Comparison of ENCODE assay signal across 9 mouse cellular contexts in the genomic region with DNA sequence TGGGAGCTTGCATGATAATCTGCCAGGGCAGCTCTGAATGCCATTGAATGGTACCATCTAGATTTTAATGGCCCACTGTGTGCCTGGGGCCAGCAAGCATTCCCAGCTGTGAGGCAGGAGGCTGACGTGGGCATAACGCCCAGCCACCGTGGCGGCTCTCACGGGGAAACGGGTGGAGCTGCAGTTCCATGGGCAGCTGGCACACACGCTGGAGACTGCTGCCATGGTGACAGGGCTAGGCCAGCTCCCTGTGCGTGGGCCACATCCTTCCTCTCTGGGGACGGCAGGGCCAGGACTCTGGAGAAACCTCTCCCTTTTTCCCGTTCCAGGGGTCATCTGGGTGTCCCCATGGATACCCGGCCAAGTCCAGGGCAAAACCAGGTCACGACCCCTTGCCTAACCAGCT. TPM values are rescaled to one million over a fixed set of nuclear protein-coding genes. Genes with fewer than 3 reads are reported as not detected.
DNase-seq lines count a peak whose midpoint lies in the region; ATAC-seq and TF ChIP-seq lines count a peak whose summit lies in the region.
"Had no signal": no experiment of that assay in that cellular context is flagged by ENCODE, and none has a peak within 500 bp of the region (broad histone marks: within the 10 kb centered on the region; RNA-seq: fewer than 3 reads in every experiment).

No protein-coding gene starts in this region.

- no peaks in the 10 kb centered on the region for H3K27me3 ChIP-seq in liver, adult 2 months (ENCODE audit: control insufficient read depth, insufficient read depth, low read length)
- 0 out of 2 replicates have a peak, but pooled peaks cover 3% of the 10 kb centered on the region for H3K27me3 ChIP-seq in liver, embryonic 12.5 days (replicated peaks)
- H3K27me3 ChIP-seq in forebrain, embryonic 12.5 days, result no peaks in the 10 kb centered on the region
- H3K27me3 ChIP-seq in hindbrain, embryonic 10.5 days (ENCODE audit: insufficient read depth, poor library complexity, severe bottlenecking), result no peaks in the 10 kb centered on the region
- no peaks in the 10 kb centered on the region for H3K27me3 ChIP-seq in midbrain, embryonic 16.5 days (ENCODE audit: control insufficient read depth, insufficient read depth, low read depth, low read length)

- H3K4me3 ChIP-seq in liver, adult 2 months (ENCODE audit: insufficient read depth, low read depth, low read length), result no peak overlapping the region
- H3K4me3 ChIP-seq in liver, embryonic 12.5 days, result no peak overlapping the region
- no peak overlapping the region for H3K4me3 ChIP-seq in forebrain, embryonic 12.5 days (replicated peaks)
- no peak overlapping the region for H3K4me3 ChIP-seq in hindbrain, embryonic 10.5 days
- no peak overlapping the region for H3K4me3 ChIP-seq in midbrain, embryonic 16.5 days (ENCODE audit: low read depth, low read length)

- H3K4me1 ChIP-seq in liver, adult 2 months (ENCODE audit: control insufficient read depth, insufficient read depth, low read length), result peaks cover 11% of the 10 kb centered on the region
- peaks cover 7% of the 10 kb centered on the region; the same call in 1 of the 2 replicates for H3K4me1 ChIP-seq in liver, embryonic 12.5 days
- peaks cover 27% of the 10 kb centered on the region for H3K4me1 ChIP-seq in forebrain, embryonic 12.5 days
- peaks cover 55% of the 10 kb centered on the region for H3K4me1 ChIP-seq in hindbrain, embryonic 10.5 days (replicated peaks)
- peaks cover 6% of the 10 kb centered on the region; the same call in 1 of the 2 replicates for H3K4me1 ChIP-seq in midbrain, embryonic 16.5 days (ENCODE audit: control insufficient read depth, insufficient read depth, low read length)

- DNase-seq in liver, adult 2 months (ENCODE audit: extremely low read depth, low read depth, low spot score), result peak; percentile 92
- DNase-seq in hindbrain, embryonic 10.5 days (ENCODE audit: low spot score), result peak; percentile 36
- peak; percentile 61 to 71 for DNase-seq in layer of hippocampus, postnatal 25 days (ENCODE audit: extremely low spot score in 1 of 2, low spot score in 1 of 2)
- DNase-seq in urinary bladder, postnatal 14 days (ENCODE audit: low spot score), result no peak
- no peak for DNase-seq in urinary bladder, postnatal 10 days (ENCODE audit: low spot score)

- no peak overlapping the region for H3K27ac ChIP-seq in liver, adult 2 months (replicated peaks; ENCODE audit: insufficient read depth, low read depth, low read length)
- H3K27ac ChIP-seq in liver, embryonic 12.5 days, result no peak overlapping the region
- H3K27ac ChIP-seq in forebrain, embryonic 12.5 days, result peak overlapping the region; percentile 42
- H3K27ac ChIP-seq in hindbrain, embryonic 10.5 days, result no peak overlapping the region
- H3K27ac ChIP-seq in midbrain, embryonic 16.5 days (ENCODE audit: low read length), result peak overlapping the region; percentile 58
- H3K27ac ChIP-seq: macrophage had no signal

- H3K9ac ChIP-seq in liver, adult 2 months (ENCODE audit: low read depth, low read length), result no peak overlapping the region
- no peak overlapping the region for H3K9ac ChIP-seq in liver, embryonic 12.5 days
- no peak overlapping the region for H3K9ac ChIP-seq in forebrain, embryonic 12.5 days
- no peak overlapping the region for H3K9ac ChIP-seq in midbrain, embryonic 16.5 days (ENCODE audit: low read depth, low read length)

- TF ChIP-seq CTCF in liver, adult 2 months (IDR thresholded peaks at IDR 0.05; ENCODE audit: low read depth, low read length), result no peak

- no peak overlapping the region for H3K4me2 ChIP-seq in liver, embryonic 12.5 days
- no peak overlapping the region for H3K4me2 ChIP-seq in forebrain, embryonic 12.5 days
- no peak overlapping the region for H3K4me2 ChIP-seq in midbrain, embryonic 16.5 days (ENCODE audit: low read length)

- H3K79me2 ChIP-seq in liver, adult 2 months (ENCODE audit: control insufficient read depth, insufficient read depth, low read length), result no peaks in the 10 kb centered on the region

- no peaks in the 10 kb centered on the region for H3K36me3 ChIP-seq in liver, adult 2 months (ENCODE audit: control insufficient read depth, insufficient read depth, low read length)
- H3K36me3 ChIP-seq in liver, embryonic 12.5 days, result no peaks in the 10 kb centered on the region
- H3K36me3 ChIP-seq in forebrain, embryonic 12.5 days (replicated peaks), result no peaks in the 10 kb centered on the region
- H3K36me3 ChIP-seq in hindbrain, embryonic 10.5 days, result no peaks in the 10 kb centered on the region
- H3K36me3 ChIP-seq in midbrain, embryonic 16.5 days (ENCODE audit: control insufficient read depth, insufficient read depth, low read length), result no peaks in the 10 kb centered on the region

- 6% methylated on average over 12 of the region's 12 CpGs for WGBS in liver, adult 2 months
- WGBS in liver, embryonic 12.5 days (ENCODE audit: insufficient replicate concordance), result 72% methylated on average over 12 of the region's 12 CpGs
- 79% methylated on average over 12 of the region's 12 CpGs for WGBS in forebrain, embryonic 12.5 days
- 68% methylated on average over 12 of the region's 12 CpGs for WGBS in hindbrain, embryonic 10.5 days
- WGBS in midbrain, embryonic 16.5 days, result 55% methylated on average over 12 of the region's 12 CpGs

- no peak for TF ChIP-seq POLR2A in liver, adult 2 months (IDR thresholded peaks at IDR 0.05; ENCODE audit: extremely low read depth, insufficient read depth, low read length)

- ATAC-seq in liver, embryonic 12.5 days, result no peak
- no peak for ATAC-seq in forebrain, embryonic 12.5 days (ENCODE audit: low FRiP score)
- peak; percentile 51 for ATAC-seq in midbrain, embryonic 16.5 days

- no peaks in the 10 kb centered on the region; the same call in 1 of the 2 replicates for H3K9me3 ChIP-seq in liver, embryonic 12.5 days (replicated peaks)
- peaks cover 8% of the 10 kb centered on the region for H3K9me3 ChIP-seq in forebrain, embryonic 12.5 days
- H3K9me3 ChIP-seq in hindbrain, embryonic 10.5 days, result peaks cover 11% of the 10 kb centered on the region
- H3K9me3 ChIP-seq in midbrain, embryonic 16.5 days (replicated peaks; ENCODE audit: control insufficient read depth, low read length, poor library complexity, severe bottlenecking), result no peaks in the 10 kb centered on the region

RNA-seq across cellular contexts. Expression of gene Ncor2, which starts 47.2 kb away (rescaled TPM):
- 7.1 and 9.4 TPM in 2 replicates for total RNA-seq in liver, adult 2 months (2014; rRNA removed)
- polyA plus RNA-seq in liver, adult 2 months (2012; rRNA removed), result 15.0 and 17.0 TPM in 2 replicates
- polyA plus RNA-seq in liver, embryonic 12.5 days (2016; fragmentation: Nextera tagmentation; extraction: Ambion mirVana), result 9.7 and 10.0 TPM in 2 replicates
- 26.0 and 27.0 TPM in 2 replicates for polyA plus RNA-seq in forebrain, embryonic 12.5 days (2016; fragmentation: Nextera tagmentation; extraction: Ambion mirVana)
- polyA plus RNA-seq in hindbrain, embryonic 10.5 days (2016; fragmentation: Nextera tagmentation; extraction: Ambion mirVana), result 18.1 and 19.7 TPM in 2 replicates
- 100 to 1,000 TPM; 229 to 297 TPM for total RNA-seq in layer of hippocampus, postnatal 25 days (2021)
- polyA plus RNA-seq in midbrain, embryonic 16.5 days (2015; fragmentation: Nextera tagmentation; extraction: Ambion mirVana), result 19.9 and 22.9 TPM in 2 replicates

Comparison
In these comparisons a context has a peak if more than half of its experiments do, and no peak if none do; other contexts are left out.
1. DNase-seq: peak in liver, adult 2 months (single experiment), hindbrain, embryonic 10.5 days (single experiment) and layer of hippocampus, postnatal 25 days (2 of 2); none in urinary bladder, postnatal 14 days (single experiment) and urinary bladder, postnatal 10 days (single experiment).
2. H3K27ac ChIP-seq: peak in forebrain, embryonic 12.5 days (single experiment) and midbrain, embryonic 16.5 days (single experiment); none in liver, adult 2 months (single experiment), liver, embryonic 12.5 days (single experiment) and hindbrain, embryonic 10.5 days (single experiment).